13 mouse cellular contexts compared by ENCODE assay signal in genomic region chr16:10347551-10347950, GRCm38 (mm10). TPM values are rescaled to one million over a fixed set of nuclear protein-coding genes. Genes with fewer than 3 reads are reported as not detected.
DNase-seq lines count a peak whose midpoint lies in the region; ATAC-seq and TF ChIP-seq lines count a peak whose summit lies in the region.
"Had no signal": no experiment of that assay in that cellular context is flagged by ENCODE, and none has a peak within 500 bp of the region (broad histone marks: within the 10 kb centered on the region; RNA-seq: fewer than 3 reads in every experiment).

No protein-coding gene starts in this region.

- no peak for DNase-seq in gastrocnemius, adult 2 months
- no peak for DNase-seq in gastrocnemius, postnatal 10 days
- DNase-seq in ovary, adult 18-20 months (ENCODE audit: low spot score), result peak; percentile 30
- DNase-seq in ovary, postnatal 10 days (ENCODE audit: low spot score), result no peak
- peak; percentile 79 for DNase-seq in urinary bladder, postnatal 14 days (ENCODE audit: low spot score)
- no peak for DNase-seq in spleen, postnatal 4 days (ENCODE audit: low spot score in 2 of 2)
- no peak for DNase-seq in layer of hippocampus, adult 11-12 months (ENCODE audit: low spot score)
- DNase-seq: spleen, adult 18-20 months had no signal

- H3K36me3 ChIP-seq in limb, embryonic 15.5 days, result no peaks in the 10 kb centered on the region
- H3K36me3 ChIP-seq: hindbrain, embryonic 13.5 days; liver, embryonic 12.5 days had no signal

- no peak for TF ChIP-seq CTCF in gastrocnemius, adult 2 months (IDR thresholded peaks at IDR 0.05)

- WGBS in limb, embryonic 15.5 days, result 72% methylated on average over 7 of the region's 7 CpGs

- ATAC-seq in limb, embryonic 15.5 days (ENCODE audit: insufficient number of reproducible peaks, low FRiP score, low TSS enrichment, low read depth), result no peak
- ATAC-seq: liver, embryonic 12.5 days had no signal

- 0 out of 2 replicates have a peak overlapping the region, but pooled peaks have one; percentile 12 for H3K27ac ChIP-seq in gastrocnemius, adult 2 months
- H3K27ac ChIP-seq in limb, embryonic 15.5 days, result 0 out of 2 replicates have a peak overlapping the region, but pooled peaks have one; percentile 27
- H3K27ac ChIP-seq: hindbrain, embryonic 13.5 days; liver, embryonic 12.5 days had no signal

- H3K4me3 ChIP-seq in gastrocnemius, adult 2 months, result no peak overlapping the region
- no peak overlapping the region for H3K4me3 ChIP-seq in limb, embryonic 15.5 days
- H3K4me3 ChIP-seq: hindbrain, embryonic 13.5 days; liver, embryonic 12.5 days had no signal

- intact Hi-C loops in gastrocnemius, adult 2 months (cut with DNase I), result no loop called here

- H3K4me1 ChIP-seq in limb, embryonic 15.5 days, result peaks cover 17% of the 10 kb centered on the region
- H3K4me1 ChIP-seq: liver, embryonic 12.5 days had no signal

- H3K4me2 ChIP-seq in limb, embryonic 15.5 days, result no peak overlapping the region
- H3K4me2 ChIP-seq: hindbrain, embryonic 13.5 days; liver, embryonic 12.5 days; midbrain, embryonic 11.5 days had no signal

- no peaks in the 10 kb centered on the region for H3K9me3 ChIP-seq in limb, embryonic 15.5 days
- H3K9me3 ChIP-seq: hindbrain, embryonic 13.5 days; liver, embryonic 12.5 days had no signal

- no peak overlapping the region for H3K9ac ChIP-seq in limb, embryonic 15.5 days
- H3K9ac ChIP-seq: hindbrain, embryonic 13.5 days; liver, embryonic 12.5 days had no signal

- no peaks in the 10 kb centered on the region for H3K27me3 ChIP-seq in limb, embryonic 15.5 days
- H3K27me3 ChIP-seq: liver, embryonic 12.5 days had no signal

RNA-seq across cellular contexts. Expression of gene Emp2, which starts 33.8 kb away (rescaled TPM):
- total RNA-seq in gastrocnemius, adult 2 months (2021), result 1 to 10 TPM; 4.2 to 6.7 TPM
- total RNA-seq in gastrocnemius, postnatal 10 days (2021), result 10 to 100 TPM; 12.3 to 14.4 TPM
- polyA plus RNA-seq in limb, embryonic 15.5 days (2015; fragmentation: Nextera tagmentation; extraction: Ambion mirVana), result 85.2 and 88.8 TPM in 2 replicates

RNA-seq across cellular contexts. Expression of gene Tekt5, which starts 47.7 kb away (rescaled TPM):
- total RNA-seq in gastrocnemius, adult 2 months (2021), result not detected
- under 1 TPM; 0.23 to 0.31 TPM for total RNA-seq in gastrocnemius, postnatal 10 days (2021)
- 1.6 and 2.7 TPM in 2 replicates for polyA plus RNA-seq in limb, embryonic 15.5 days (2015; fragmentation: Nextera tagmentation; extraction: Ambion mirVana)
- polyA plus RNA-seq: C2C12 had no signal

Comparison
In these comparisons a context has a peak if more than half of its experiments do, and no peak if none do; other contexts are left out.
1. DNase-seq: peak in ovary, adult 18-20 months (single experiment) and urinary bladder, postnatal 14 days (single experiment); none in gastrocnemius, adult 2 months (single experiment), gastrocnemius, postnatal 10 days (single experiment), ovary, postnatal 10 days (single experiment), spleen, postnatal 4 days (0 of 2) and layer of hippocampus, adult 11-12 months (single experiment).